Mouse (Mus musculus): ENCODE data around the gene U2af2. TPM values are rescaled to one million over a fixed set of nuclear protein-coding genes. Genes with fewer than 3 reads are reported as not detected.
"Not testable (repeated sequence)": the region's sequence is repeated elsewhere in the genome, so short reads cannot be mapped to it uniquely, and the experiment has no call there.

The U2af2 gene
- polyA plus RNA-seq, 1 experiment from 2014 or later: 117 TPM

DNA sequence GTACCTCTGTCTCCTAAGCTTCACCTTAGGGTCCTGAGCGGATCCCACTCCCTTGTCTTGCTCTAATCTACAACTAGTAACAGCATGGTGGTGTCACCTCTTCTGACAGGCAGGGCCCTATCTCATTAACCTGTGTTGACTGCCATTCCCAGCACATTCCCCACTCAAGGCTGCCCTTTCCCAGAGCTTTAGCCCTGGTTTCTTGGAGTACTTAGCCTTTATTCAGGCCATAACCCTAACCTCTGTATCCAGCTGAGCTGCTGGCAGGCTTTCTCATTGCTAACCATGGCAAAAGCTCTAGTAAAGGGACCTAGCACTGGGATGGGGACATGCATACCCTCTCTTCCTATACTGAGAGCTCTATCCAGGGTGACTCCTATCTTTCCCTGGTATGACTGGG, 3.3 kb upstream of the U2af2 start:
- H3K4me1 ChIP-seq: peaks cover 55% of the 10 kb centered on the region
- no peaks in the 10 kb centered on the region for H3K36me3 ChIP-seq
- WGBS: 97% methylated on average over 1 of the region's 1 CpGs
- peaks cover 28% of the 10 kb centered on the region for H3K27me3 ChIP-seq
- no peak overlapping the region for H3K4me3 ChIP-seq
- no peak overlapping the region for H3K27ac ChIP-seq
- no peak for ATAC-seq (ENCODE audit: insufficient number of reproducible peaks, low FRiP score, low TSS enrichment, low read depth)
- no peaks in the 10 kb centered on the region for H3K9me3 ChIP-seq
- no peak overlapping the region for H3K4me2 ChIP-seq
- H3K9ac ChIP-seq: no peak overlapping the region

GRCm38 (mm10) chr7:5059421-5059820, 2.5 kb upstream of the U2af2 start:
- Histone ChIP-seq H3K4me3 (no peak overlapping the region), H3K36me3 (no peaks in the 10 kb centered on the region), H3K4me2 (peak overlapping the region; percentile 85; the same call in 1 of the 2 replicates), H3K4me1 (peaks cover 54% of the 10 kb centered on the region), H3K9me3 (no peaks in the 10 kb centered on the region), H3K9ac (no peak overlapping the region; the same call in 1 of the 2 replicates), H3K27me3 (peaks cover 20% of the 10 kb centered on the region), H3K27ac (no peak overlapping the region)
- 88% methylated on average over 12 of the region's 12 CpGs for WGBS
- no peak for ATAC-seq (ENCODE audit: insufficient number of reproducible peaks, low FRiP score, low TSS enrichment, low read depth)

GRCm38 (mm10) chr7:5060239-5060731, 1.7 kb upstream of the U2af2 start:
- peak overlapping the region; percentile 84; the same call in 1 of the 2 replicates for H3K9ac ChIP-seq
- ATAC-seq (ENCODE audit: insufficient number of reproducible peaks, low FRiP score, low TSS enrichment, low read depth): no peak
- WGBS: 4% methylated on average over 27 of the region's 27 CpGs
- peak overlapping the region; percentile 100 for H3K27ac ChIP-seq
- peak overlapping the region; percentile 85 for H3K4me2 ChIP-seq
- peaks cover 12% of the 10 kb centered on the region; the same call in 1 of the 2 replicates for H3K27me3 ChIP-seq
- no peaks in the 10 kb centered on the region for H3K36me3 ChIP-seq
- H3K9me3 ChIP-seq: no peaks in the 10 kb centered on the region
- peak overlapping the region; percentile 67 for H3K4me3 ChIP-seq
- H3K4me1 ChIP-seq: peaks cover 56% of the 10 kb centered on the region

DNA sequence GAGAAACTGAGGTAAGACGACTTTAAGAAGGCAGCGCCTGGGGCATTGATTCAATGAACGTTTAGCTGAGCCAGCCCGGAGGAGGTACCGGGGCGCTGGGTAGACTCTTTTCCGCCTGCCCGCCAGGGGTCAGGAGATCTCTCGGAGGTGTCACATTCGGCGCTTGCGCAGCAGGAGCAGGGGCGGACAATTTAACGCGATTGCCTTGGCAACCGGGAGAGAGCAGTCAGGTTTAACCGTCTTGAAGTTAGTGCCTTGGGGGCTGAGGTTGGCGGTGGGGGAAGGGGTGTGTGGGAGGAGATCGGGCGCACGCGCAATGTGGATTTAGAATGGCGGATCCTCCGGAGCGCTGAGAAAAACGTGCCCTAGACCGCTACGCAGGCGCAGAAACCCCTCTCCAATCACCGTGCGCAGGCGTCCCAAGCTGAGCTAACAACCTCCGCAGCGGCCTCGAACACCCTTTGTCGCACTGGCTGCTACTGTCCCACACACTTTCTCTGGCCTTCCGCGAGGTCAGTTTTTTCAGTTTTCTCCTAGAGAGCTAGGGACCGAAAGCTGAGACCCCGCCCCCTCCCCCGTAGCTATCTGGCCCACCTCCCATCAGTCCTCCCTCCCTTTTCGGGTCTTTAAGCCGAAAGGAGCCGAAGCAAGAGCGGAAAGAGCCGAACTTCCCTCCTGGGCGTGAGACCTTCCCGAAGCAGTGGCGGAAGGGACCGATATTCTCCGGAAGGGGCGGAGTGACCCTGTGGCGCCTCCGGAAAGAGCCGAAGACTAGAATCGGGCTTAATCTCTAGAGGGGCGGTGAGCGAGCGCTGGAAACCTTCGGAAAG, 784 bp upstream of the U2af2 start:
- H3K9me3 ChIP-seq: no peaks in the 10 kb centered on the region
- ATAC-seq (ENCODE audit: insufficient number of reproducible peaks, low FRiP score, low TSS enrichment, low read depth): peak; percentile 90
- H3K36me3 ChIP-seq: peaks cover 3% of the 10 kb centered on the region
- H3K9ac ChIP-seq: peak overlapping the region; percentile 84
- peak overlapping the region; percentile 67 for H3K4me3 ChIP-seq
- H3K27ac ChIP-seq: peak overlapping the region; percentile 100
- peaks cover 59% of the 10 kb centered on the region for H3K4me1 ChIP-seq
- under 1% methylated on average over 60 of the region's 60 CpGs for WGBS
- H3K27me3 ChIP-seq: 0 out of 2 replicates have a peak, but pooled peaks cover 4% of the 10 kb centered on the region
- H3K4me2 ChIP-seq: peak overlapping the region; percentile 85

DNA sequence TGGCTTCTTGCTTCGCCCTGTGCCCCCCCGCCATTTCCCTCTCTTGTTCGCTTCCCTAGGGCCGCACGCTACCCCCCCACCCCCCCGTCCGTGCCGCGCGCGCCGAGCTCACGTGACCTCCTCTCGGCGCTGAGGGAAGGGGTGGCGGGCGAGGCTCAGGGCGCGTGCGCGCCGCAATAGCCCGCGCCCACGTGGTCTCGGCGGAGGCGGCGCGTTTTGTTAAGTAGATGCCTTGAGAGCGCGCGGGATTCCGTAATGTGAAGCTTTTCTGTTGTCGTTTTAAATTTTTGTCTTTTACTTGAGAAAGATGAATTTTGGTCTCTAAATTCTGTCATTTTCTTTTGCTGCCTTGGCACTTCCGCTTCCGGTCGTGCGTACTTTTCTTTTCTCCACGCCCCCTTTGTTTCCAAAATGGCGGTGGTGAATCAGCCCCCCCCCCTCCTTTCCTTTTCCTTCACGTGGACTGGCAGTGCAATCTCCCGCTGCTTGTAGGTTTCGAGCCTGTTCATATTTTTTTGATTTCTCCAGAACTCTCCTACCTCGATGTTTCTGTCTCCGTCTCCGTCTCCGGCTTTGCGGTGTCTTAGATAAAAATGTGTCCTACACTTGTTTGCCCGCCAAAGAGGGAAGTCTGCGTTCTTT, 538 bp downstream of the U2af2 start:
- H3K27me3 ChIP-seq: 0 out of 2 replicates have a peak, but pooled peaks cover 3% of the 10 kb centered on the region
- peak overlapping the region; percentile 85 for H3K4me2 ChIP-seq
- peaks cover 50% of the 10 kb centered on the region for H3K4me1 ChIP-seq
- under 1% methylated on average over 46 of the region's 51 CpGs for WGBS
- peak overlapping the region; percentile 73 for H3K9ac ChIP-seq
- peaks cover 16% of the 10 kb centered on the region for H3K36me3 ChIP-seq
- peak overlapping the region; percentile 100 for H3K27ac ChIP-seq
- peak; percentile 48 for ATAC-seq (ENCODE audit: insufficient number of reproducible peaks, low FRiP score, low TSS enrichment, low read depth)
- H3K9me3 ChIP-seq: no peaks in the 10 kb centered on the region
- peak overlapping the region; percentile 67 for H3K4me3 ChIP-seq

DNA sequence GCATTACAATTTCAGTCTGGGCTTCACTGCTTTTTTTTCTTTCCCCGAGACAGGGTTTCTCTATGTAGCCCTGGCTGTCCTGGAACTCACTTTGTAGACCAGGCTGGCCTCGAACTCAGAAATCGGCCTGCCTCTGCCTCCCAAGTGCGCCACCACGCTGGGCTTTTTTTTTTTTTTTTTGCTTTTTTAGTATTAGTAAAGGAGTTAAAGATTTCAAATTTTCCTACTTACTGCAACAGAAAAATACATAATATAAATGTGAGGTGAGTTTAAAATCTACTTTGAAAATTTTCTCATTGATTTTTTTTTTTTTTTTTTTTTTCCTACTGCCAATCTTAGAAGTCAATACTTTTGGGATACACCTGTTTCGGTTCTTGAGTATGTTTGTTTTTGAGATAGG, 2.9 kb downstream of the U2af2 start:
- Histone ChIP-seq H3K9ac (no peak overlapping the region), H3K27me3 (no peaks in the 10 kb centered on the region), H3K4me2 (no peak overlapping the region), H3K4me3 (no peak overlapping the region), H3K27ac (no peak overlapping the region), H3K9me3 (no peaks in the 10 kb centered on the region), H3K4me1 (peaks cover 33% of the 10 kb centered on the region), H3K36me3 (peaks cover 40% of the 10 kb centered on the region)
- no peak for ATAC-seq (ENCODE audit: insufficient number of reproducible peaks, low FRiP score, low TSS enrichment, low read depth)
- 95% methylated on average over 6 of the region's 6 CpGs for WGBS

GRCm38 (mm10) chr7:5073586-5073985, 11.6 kb downstream of the U2af2 start:
- WGBS: 83% methylated on average over 1 of the region's 1 CpGs
- H3K9me3 ChIP-seq: no peaks in the 10 kb centered on the region
- no peak for ATAC-seq (ENCODE audit: insufficient number of reproducible peaks, low FRiP score, low TSS enrichment, low read depth)
- H3K9ac ChIP-seq: no peak overlapping the region
- peaks cover 95% of the 10 kb centered on the region for H3K36me3 ChIP-seq
- H3K4me2 ChIP-seq: no peak overlapping the region
- H3K27me3 ChIP-seq: no peaks in the 10 kb centered on the region
- no peak overlapping the region for H3K27ac ChIP-seq
- H3K4me3 ChIP-seq: no peak overlapping the region
- no peaks in the 10 kb centered on the region for H3K4me1 ChIP-seq

DNA sequence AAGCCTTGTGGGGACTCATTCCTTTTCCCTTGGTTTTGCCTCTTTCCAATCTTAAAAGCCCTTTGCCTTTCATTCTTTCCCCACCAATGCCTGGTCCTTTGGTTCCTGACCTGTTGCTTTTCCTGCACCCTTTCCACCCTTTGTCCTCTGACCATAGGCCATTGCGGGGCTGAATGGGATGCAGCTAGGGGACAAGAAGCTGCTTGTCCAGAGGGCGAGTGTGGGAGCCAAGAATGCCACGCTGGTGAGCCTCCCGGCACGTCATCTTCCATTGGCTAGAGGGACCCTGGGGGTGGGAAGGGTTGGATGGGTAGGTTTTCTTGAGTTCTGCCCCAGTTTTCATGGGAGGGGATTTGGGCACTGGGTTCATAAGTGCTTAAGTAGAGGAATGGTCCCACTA, 13.0 kb downstream of the U2af2 start:
- Histone ChIP-seq H3K4me1 (no peaks in the 10 kb centered on the region), H3K36me3 (peaks cover 86% of the 10 kb centered on the region), H3K9ac (no peak overlapping the region), H3K4me3 (no peak overlapping the region), H3K4me2 (no peak overlapping the region), H3K27ac (no peak overlapping the region), H3K27me3 (no peaks in the 10 kb centered on the region), H3K9me3 (no peaks in the 10 kb centered on the region)
- 89% methylated on average over 5 of the region's 5 CpGs for WGBS
- ATAC-seq (ENCODE audit: insufficient number of reproducible peaks, low FRiP score, low TSS enrichment, low read depth): no peak

GRCm38 (mm10) chr7:5076931-5077330, 15.0 kb downstream of the U2af2 start:
- no peak overlapping the region for H3K27ac ChIP-seq
- H3K9ac ChIP-seq: no peak overlapping the region
- H3K27me3 ChIP-seq: no peaks in the 10 kb centered on the region
- peaks cover 15% of the 10 kb centered on the region for H3K4me1 ChIP-seq
- no peak for ATAC-seq (ENCODE audit: insufficient number of reproducible peaks, low FRiP score, low TSS enrichment, low read depth)
- 81% methylated on average over 2 of the region's 2 CpGs for WGBS
- H3K4me2 ChIP-seq: no peak overlapping the region
- peaks cover 68% of the 10 kb centered on the region for H3K36me3 ChIP-seq
- H3K4me3 ChIP-seq: no peak overlapping the region
- H3K9me3 ChIP-seq: no peaks in the 10 kb centered on the region

- ATAC-seq (ENCODE audit: insufficient number of reproducible peaks, low FRiP score, low TSS enrichment, low read depth): 0 out of 2 replicates have a peak, but pooled peaks have one; percentile 15
- H3K4me1 ChIP-seq: peaks cover 26% of the 10 kb centered on the region
- H3K27ac ChIP-seq: peak overlapping the region; percentile 92
- H3K9ac ChIP-seq: peak overlapping the region; percentile 48; the same call in 1 of the 2 replicates
- WGBS: 38% methylated on average over 10 of the region's 13 CpGs
- not testable (repeated sequence) for H3K9me3 ChIP-seq, H3K27me3 ChIP-seq
- H3K4me2 ChIP-seq: peak overlapping the region; percentile 77
- peaks cover 53% of the 10 kb centered on the region for H3K36me3 ChIP-seq
- H3K4me3 ChIP-seq: peak overlapping the region; percentile 99
These were observed 17.5 kb downstream of the U2af2 start for GRCm38 (mm10) chr7:5079365-5080009.

GRCm38 (mm10) chr7:5080010-5080751, 18.2 kb downstream of the U2af2 start, which contains the start of gene Epn1:
Epn1 (plus strand) TSS chr7:5080235.
- H3K4me1 ChIP-seq: peaks cover 26% of the 10 kb centered on the region
- H3K36me3 ChIP-seq: peaks cover 48% of the 10 kb centered on the region
- peak within 1 kb of the TSS; percentile 99 for H3K4me3 ChIP-seq
- under 1% methylated on average over 73 of the region's 81 CpGs for WGBS
- peak within 1 kb of the TSS; percentile 98 for H3K9ac ChIP-seq
- H3K27me3 ChIP-seq: no peaks in the 10 kb centered on the region
- H3K27ac ChIP-seq: peak within 1 kb of the TSS; percentile 92
- H3K9me3 ChIP-seq: no peaks in the 10 kb centered on the region
- H3K4me2 ChIP-seq: peak within 1 kb of the TSS; percentile 77
- peak; percentile 97 for ATAC-seq (ENCODE audit: insufficient number of reproducible peaks, low FRiP score, low TSS enrichment, low read depth)

Data from limb, embryonic 15.5 days (tissue).